Mouse (Mus musculus) layer of hippocampus, adult 18-20 months (tissue): ENCODE data around the gene Tsg101. TPM values are rescaled to one million over a fixed set of nuclear protein-coding genes. Genes with fewer than 3 reads are reported as not detected.

Experiments used
- total RNA-seq, 2 experiments: library from RNA; stranded (reverse); gene quantifications; 2 replicates each; pipeline ENCODE4 v1.2.3; 2021

The Tsg101 gene
- total RNA-seq, 2 experiments from 2014 or later = 70.7 to 72.3 TPM

Other genes starting within 250 kb of the Tsg101 start
- under 1 TPM in 1 of 2 experiments, not detected in 1; 0.23 TPM for gene Tph1, start 247.4 kb downstream of the Tsg101 start, total RNA-seq
- 10 to 100 TPM; 10.1 to 10.6 TPM for gene Saal1, start 209.3 kb downstream of the Tsg101 start, total RNA-seq
- not detected for gene Saa3, start 204.3 kb downstream of the Tsg101 start, total RNA-seq
- not detected for gene Saa4, start 187.4 kb downstream of the Tsg101 start, total RNA-seq
- gene Saa1, start 177.0 kb downstream of the Tsg101 start, total RNA-seq = not detected
- not detected for gene Saa2, start 168.2 kb downstream of the Tsg101 start, total RNA-seq
- 10 to 100 TPM; 14.4 to 15.1 TPM for gene Hps5, start 123.9 kb downstream of the Tsg101 start, total RNA-seq
- 10 to 100 TPM; 39.7 to 41.8 TPM for gene Gtf2h1, start 123.9 kb downstream of the Tsg101 start, total RNA-seq
- 100 to 1,000 TPM; 296 to 308 TPM for gene Ldha, start 78.5 kb downstream of the Tsg101 start, total RNA-seq
- gene Ldhc, start 58.8 kb downstream of the Tsg101 start, total RNA-seq = not detected
- gene Uevld, start 38.6 kb upstream of the Tsg101 start, total RNA-seq = 10 to 100 TPM; 14.3 to 16.4 TPM
- gene Gm9999, start 63.6 kb upstream of the Tsg101 start, total RNA-seq = not detected
- gene Spty2d1, start 88.4 kb upstream of the Tsg101 start, total RNA-seq = 10 to 100 TPM; 18.7 to 20.4 TPM
- 10 to 100 TPM in 1 of 2 experiments, 1 to 10 TPM in 1; 9.4 to 11.7 TPM for gene Tmem86a, start 130.6 kb upstream of the Tsg101 start, total RNA-seq
- gene Ptpn5, start 213.7 kb upstream of the Tsg101 start, total RNA-seq = 100 to 1,000 TPM; 102 to 103 TPM